Mouse (Mus musculus): ENCODE data around the gene Arhgef25.

Arhgef25 gene

GRCm38 (mm10) chr10:127179871-127180694 is 9.8 kb downstream of the Arhgef25 start, which contains the start of gene Slc26a10:
Slc26a10 (minus strand) TSS chr10:127180645.
- Histone ChIP-seq H3K27me3 (ENCODE audit: insufficient read depth, low read length) (peaks cover 46% of the 10 kb centered on the region), H3K4me1 (replicated peaks; ENCODE audit: low read depth, low read length) (peaks cover 90% of the 10 kb centered on the region), H3K4me3 (replicated peaks; ENCODE audit: low read length) (peak within 1 kb of the TSS; percentile 67), H3K9me3 (ENCODE audit: low read length) (no peaks in the 10 kb centered on the region), H3K36me3 (ENCODE audit: insufficient read depth, low read length) (peaks cover 21% of the 10 kb centered on the region)
- TF ChIP-seq CTCF (conservative IDR thresholded peaks at IDR 0.05; ENCODE audit: low read length): no peak
- no peak for TF ChIP-seq POU5F1 (IDR thresholded peaks at IDR 0.05; ENCODE audit: borderline replicate concordance, low read length)
- TF ChIP-seq NANOG (IDR thresholded peaks at IDR 0.05; ENCODE audit: borderline replicate concordance, low read length): no peak

DNA sequence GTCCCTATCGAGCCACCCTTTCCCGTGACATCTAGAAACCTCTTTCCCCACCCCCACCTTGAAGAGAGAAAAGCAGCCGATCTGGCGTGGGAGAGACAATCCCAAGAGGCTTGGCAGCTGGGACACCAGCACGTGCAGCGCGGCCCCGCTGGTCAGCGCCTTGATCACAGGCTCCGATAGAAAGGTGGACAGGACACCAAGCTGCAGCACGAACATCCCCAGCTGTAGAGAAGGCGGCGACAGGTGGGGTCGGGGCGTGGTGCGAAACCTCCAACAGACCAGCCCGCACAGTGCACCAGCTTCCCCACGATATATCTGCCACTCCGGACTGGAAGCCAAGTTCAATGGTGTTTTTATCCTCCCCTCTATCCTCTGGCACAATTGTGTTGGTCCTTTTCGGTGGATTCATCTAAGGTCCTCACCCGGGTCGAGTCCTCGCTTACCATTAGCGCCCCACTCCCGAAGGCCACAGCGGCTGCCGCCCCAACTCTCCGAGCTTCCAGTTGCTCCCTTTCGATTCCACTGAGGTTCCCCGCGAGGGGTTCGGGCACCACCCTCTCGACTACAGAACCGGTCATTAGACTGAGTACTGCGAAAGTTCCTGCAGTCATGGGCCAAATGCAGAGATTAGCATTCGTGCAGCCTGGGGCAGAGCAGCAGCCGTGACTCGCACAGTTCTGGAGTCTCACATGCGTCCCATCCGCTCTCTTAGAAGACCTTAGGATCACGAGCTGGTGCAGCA is 11.4 kb downstream of the Arhgef25 start:
- Histone ChIP-seq H3K36me3 (ENCODE audit: insufficient read depth, low read length) (peaks cover 14% of the 10 kb centered on the region), H3K4me1 (replicated peaks; ENCODE audit: low read depth, low read length) (peaks cover 80% of the 10 kb centered on the region), H3K4me3 (replicated peaks; ENCODE audit: low read length) (peak overlapping the region; percentile 74), H3K27me3 (ENCODE audit: insufficient read depth, low read length) (peaks cover 46% of the 10 kb centered on the region), H3K9me3 (ENCODE audit: low read length) (no peaks in the 10 kb centered on the region)
- TF ChIP-seq POU5F1 (IDR thresholded peaks at IDR 0.05; ENCODE audit: borderline replicate concordance, low read length) (no peak), CTCF (conservative IDR thresholded peaks at IDR 0.05; ENCODE audit: low read length) (no peak), NANOG (IDR thresholded peaks at IDR 0.05; ENCODE audit: borderline replicate concordance, low read length) (no peak)

DNA sequence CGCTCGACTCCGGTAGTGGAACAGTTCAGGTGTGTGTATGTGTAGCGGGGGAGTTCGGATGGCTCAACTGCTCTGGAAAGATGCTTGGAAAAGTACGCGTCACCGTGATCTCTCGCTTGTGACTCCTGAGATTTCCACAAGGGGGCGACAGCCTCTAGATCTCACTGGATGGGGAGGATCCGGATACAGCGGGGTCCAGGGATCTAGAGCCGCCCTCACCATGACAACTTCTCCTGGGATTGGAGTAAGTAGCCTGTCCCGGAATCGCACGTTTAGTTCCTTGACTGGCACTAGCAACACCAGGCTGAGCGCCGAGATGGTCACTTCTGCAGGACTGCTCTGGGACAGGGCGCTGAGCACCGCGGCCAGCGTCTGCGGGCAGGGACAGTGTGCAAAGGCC is 12.2 kb downstream of the Arhgef25 start:
- TF ChIP-seq POU5F1 (IDR thresholded peaks at IDR 0.05; ENCODE audit: borderline replicate concordance, low read length): no peak
- peak; percentile 73 for TF ChIP-seq CTCF (conservative IDR thresholded peaks at IDR 0.05; ENCODE audit: low read length)
- peaks cover 6% of the 10 kb centered on the region for H3K36me3 ChIP-seq (ENCODE audit: insufficient read depth, low read length)
- H3K27me3 ChIP-seq (ENCODE audit: insufficient read depth, low read length): peaks cover 46% of the 10 kb centered on the region
- H3K9me3 ChIP-seq (ENCODE audit: low read length): no peaks in the 10 kb centered on the region
- peaks cover 77% of the 10 kb centered on the region for H3K4me1 ChIP-seq (replicated peaks; ENCODE audit: low read depth, low read length)
- H3K4me3 ChIP-seq (replicated peaks; ENCODE audit: low read length): peak overlapping the region; percentile 74

DNA sequence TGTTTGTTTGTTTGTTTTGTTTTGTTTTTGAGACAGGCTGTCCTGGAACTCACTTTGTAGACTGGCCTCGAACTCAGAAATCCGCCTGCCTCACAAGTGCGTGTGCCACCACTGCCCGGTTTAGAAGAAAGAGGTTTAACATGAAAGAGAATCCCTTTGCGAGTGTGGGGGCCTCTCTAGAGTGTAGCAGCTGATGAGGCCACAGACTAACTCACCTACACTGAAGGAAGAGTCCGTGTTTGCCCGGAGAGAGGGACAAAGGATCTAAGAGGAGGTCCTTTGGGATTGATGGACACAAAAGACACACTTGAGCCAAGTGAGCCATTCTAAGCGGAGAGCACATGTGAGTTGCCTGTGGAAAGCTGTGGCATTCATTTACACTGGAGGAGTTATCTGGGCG is 12.6 kb downstream of the Arhgef25 start:
- TF ChIP-seq CTCF (conservative IDR thresholded peaks at IDR 0.05; ENCODE audit: low read length) (no peak), POU5F1 (IDR thresholded peaks at IDR 0.05; ENCODE audit: borderline replicate concordance, low read length) (no peak), NANOG (IDR thresholded peaks at IDR 0.05; ENCODE audit: borderline replicate concordance, low read length) (no peak)
- Histone ChIP-seq H3K27me3 (ENCODE audit: insufficient read depth, low read length) (peaks cover 42% of the 10 kb centered on the region), H3K36me3 (ENCODE audit: insufficient read depth, low read length) (peaks cover 2% of the 10 kb centered on the region), H3K4me1 (replicated peaks; ENCODE audit: low read depth, low read length) (peaks cover 74% of the 10 kb centered on the region), H3K4me3 (replicated peaks; ENCODE audit: low read length) (peak overlapping the region; percentile 58), H3K9me3 (ENCODE audit: low read length) (no peaks in the 10 kb centered on the region)

DNA sequence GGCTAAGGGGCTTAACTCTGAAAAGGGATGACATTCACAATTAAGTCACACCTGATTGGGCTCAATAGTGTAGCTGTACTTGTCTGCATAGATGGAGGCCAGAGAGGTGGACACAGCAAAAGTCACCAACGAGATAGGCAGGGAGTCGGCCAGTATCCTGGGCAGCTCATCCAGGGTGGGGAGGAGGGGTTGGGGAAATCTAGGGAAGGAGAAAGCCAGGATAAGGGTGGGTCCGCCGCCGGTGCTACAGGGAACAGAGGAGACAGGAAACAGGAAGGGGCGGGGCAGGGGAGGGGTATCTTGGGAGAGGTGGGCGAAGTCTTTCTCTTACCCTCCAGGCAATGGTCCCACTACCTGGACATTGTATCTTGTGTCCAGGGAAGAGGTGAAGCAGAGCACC is 13.1 kb downstream of the Arhgef25 start:
- no peak for TF ChIP-seq POU5F1 (IDR thresholded peaks at IDR 0.05; ENCODE audit: borderline replicate concordance, low read length)
- TF ChIP-seq CTCF (conservative IDR thresholded peaks at IDR 0.05; ENCODE audit: low read length): no peak
- TF ChIP-seq NANOG (IDR thresholded peaks at IDR 0.05; ENCODE audit: borderline replicate concordance, low read length): no peak
- H3K36me3 ChIP-seq (ENCODE audit: insufficient read depth, low read length): no peaks in the 10 kb centered on the region
- H3K4me3 ChIP-seq (replicated peaks; ENCODE audit: low read length): peak overlapping the region; percentile 58
- H3K4me1 ChIP-seq (replicated peaks; ENCODE audit: low read depth, low read length): peaks cover 74% of the 10 kb centered on the region
- H3K27me3 ChIP-seq (ENCODE audit: insufficient read depth, low read length): peaks cover 43% of the 10 kb centered on the region
- H3K9me3 ChIP-seq (ENCODE audit: low read length): no peaks in the 10 kb centered on the region

- no peaks in the 10 kb centered on the region for H3K36me3 ChIP-seq (ENCODE audit: insufficient read depth, low read length)
- peaks cover 74% of the 10 kb centered on the region for H3K4me1 ChIP-seq (replicated peaks; ENCODE audit: low read depth, low read length)
- H3K9me3 ChIP-seq (ENCODE audit: low read length): no peaks in the 10 kb centered on the region
- peaks cover 38% of the 10 kb centered on the region for H3K27me3 ChIP-seq (ENCODE audit: insufficient read depth, low read length)
- H3K4me3 ChIP-seq (replicated peaks; ENCODE audit: low read length): peak overlapping the region; percentile 58
- no peak for TF ChIP-seq POU5F1 (IDR thresholded peaks at IDR 0.05; ENCODE audit: borderline replicate concordance, low read length)
- no peak for TF ChIP-seq NANOG (IDR thresholded peaks at IDR 0.05; ENCODE audit: borderline replicate concordance, low read length)
- TF ChIP-seq CTCF (conservative IDR thresholded peaks at IDR 0.05; ENCODE audit: low read length): no peak
Measured at GRCm38 (mm10) chr10:127176228-127176627, 13.7 kb downstream of the Arhgef25 start.

DNA sequence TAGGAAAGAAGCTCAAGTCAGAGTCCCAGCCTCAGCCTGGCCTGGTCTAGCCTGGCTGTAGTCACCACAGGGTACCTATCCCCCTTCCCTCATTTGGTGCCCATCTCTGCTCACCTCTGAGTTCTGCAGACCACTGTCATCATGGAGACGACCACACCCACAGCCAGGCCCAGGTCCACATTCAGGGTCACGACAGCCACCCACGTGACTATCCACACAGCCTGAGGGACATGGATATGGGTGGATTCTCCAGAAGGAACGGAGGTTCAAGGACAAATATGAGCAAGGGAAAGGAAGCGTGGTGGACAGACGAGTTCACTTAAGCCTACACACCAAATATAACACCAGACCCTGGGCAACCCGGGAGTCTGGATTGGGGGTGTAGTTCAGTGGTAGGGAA is 15.7 kb downstream of the Arhgef25 start:
- H3K27me3 ChIP-seq (ENCODE audit: insufficient read depth, low read length): peaks cover 29% of the 10 kb centered on the region
- TF ChIP-seq NANOG (IDR thresholded peaks at IDR 0.05; ENCODE audit: borderline replicate concordance, low read length) (no peak), POU5F1 (IDR thresholded peaks at IDR 0.05; ENCODE audit: borderline replicate concordance, low read length) (no peak), CTCF (conservative IDR thresholded peaks at IDR 0.05; ENCODE audit: low read length) (no peak)

More for the DNA sequence above, 15.7 kb downstream of the Arhgef25 start:
- Histone ChIP-seq H3K9me3 (ENCODE audit: low read length) (no peaks in the 10 kb centered on the region), H3K4me3 (replicated peaks; ENCODE audit: low read length) (no peak overlapping the region), H3K36me3 (ENCODE audit: insufficient read depth, low read length) (no peaks in the 10 kb centered on the region), H3K4me1 (replicated peaks; ENCODE audit: low read depth, low read length) (peaks cover 72% of the 10 kb centered on the region)

All from E14TG2a.4 (cell line).